Mouse (Mus musculus) c-Kit-positive CD71-positive TER-119-negative erythroid progenitor cells, embryonic 14.5 days (primary cell): ENCODE measurements around the gene Recql.
"Not testable (repeated sequence)": the region's sequence is repeated elsewhere in the genome, so short reads cannot be mapped to it uniquely, and the experiment has no call there.

Experiments
- DNase-seq: peaks from one replicate; pipeline ENCODE4 v3.0.0-alpha.2; 2013; ENCODE audit warnings: low read depth

Recql gene

GRCm38 (mm10) chr6:142365742-142366472 lies 21.0 kb downstream of the Recql start:
- no peak for DNase-seq

GRCm38 (mm10) chr6:142363019-142363576 lies 23.8 kb downstream of the Recql start:
- DNase-seq, result no peak

GRCm38 (mm10) chr6:142362036-142362435 lies 24.9 kb downstream of the Recql start:
- no peak for DNase-seq

GRCm38 (mm10) chr6:142357106-142357505 lies 29.8 kb downstream of the Recql start:
- no peak for DNase-seq

GRCm38 (mm10) chr6:142352099-142352498 lies 34.8 kb downstream of the Recql start:
- DNase-seq, result not testable (repeated sequence)

- DNase-seq, result no peak
These were observed 39.2 kb downstream of the Recql start for GRCm38 (mm10) chr6:142347431-142348385.

- DNase-seq, result peak; percentile 11
These were observed 40.4 kb downstream of the Recql start for GRCm38 (mm10) chr6:142346181-142347110.

- peak; percentile 73 for DNase-seq
These were observed 41.3 kb downstream of the Recql start, which contains the start of gene Pyroxd1 for GRCm38 (mm10) chr6:142345440-142346038. Gene Pyroxd1, plus strand, starts transcription at chr6:142345654.

GRCm38 (mm10) chr6:142343561-142343960 lies 43.3 kb downstream of the Recql start:
- DNase-seq, result peak; percentile 48

- DNase-seq, result no peak
These were observed 47.3 kb downstream of the Recql start for GRCm38 (mm10) chr6:142339576-142339975.

- DNase-seq, result no peak
These were observed 47.9 kb downstream of the Recql start for GRCm38 (mm10) chr6:142338961-142339360.

GRCm38 (mm10) chr6:142329201-142329600 lies 57.7 kb downstream of the Recql start:
- DNase-seq, result no peak

GRCm38 (mm10) chr6:142326598-142326997 lies 60.3 kb downstream of the Recql start:
- DNase-seq, result no peak

- no peak for DNase-seq
These were observed 64.0 kb downstream of the Recql start, which contains the start of gene Slco1a5 for GRCm38 (mm10) chr6:142322881-142323280. Gene Slco1a5, minus strand, starts transcription at chr6:142322981.

GRCm38 (mm10) chr6:142317106-142317505 lies 69.8 kb downstream of the Recql start:
- DNase-seq, result no peak

- DNase-seq, result no peak
These were observed 72.6 kb downstream of the Recql start for GRCm38 (mm10) chr6:142314285-142314684.

GRCm38 (mm10) chr6:142305076-142305475 lies 81.8 kb downstream of the Recql start:
- DNase-seq, result no peak
